Mouse (Mus musculus): ENCODE measurements around the gene Gm28048. TPM values are rescaled to one million over a fixed set of nuclear protein-coding genes. Genes with fewer than 3 reads are reported as not detected.

Gm28048 gene
- polyA plus RNA-seq, 1 experiment from 2014 or later: 14.6 TPM

GRCm38 (mm10) chr11:22936446-22937125 is 45.3 kb downstream of the Gm28048 start:
- no peak for ATAC-seq (ENCODE audit: borderline replicate concordance, extremely low read depth, low FRiP score, low TSS enrichment)
- Histone ChIP-seq H3K36me3 (no peaks in the 10 kb centered on the region), H3K9me3 (no peaks in the 10 kb centered on the region), H3K4me1 (no peaks in the 10 kb centered on the region), H3K4me2 (no peak overlapping the region), H3K4me3 (no peak overlapping the region), H3K27ac (no peak overlapping the region), H3K27me3 (no peaks in the 10 kb centered on the region), H3K9ac (no peak overlapping the region)
- 59% methylated on average over 5 of the region's 5 CpGs for WGBS

- Histone ChIP-seq H3K27me3 (no peaks in the 10 kb centered on the region), H3K4me3 (no peak overlapping the region), H3K27ac (no peak overlapping the region), H3K9ac (no peak overlapping the region), H3K4me1 (peaks cover 9% of the 10 kb centered on the region; the same call in 1 of the 2 replicates), H3K9me3 (no peaks in the 10 kb centered on the region), H3K36me3 (no peaks in the 10 kb centered on the region), H3K4me2 (no peak overlapping the region)
- ATAC-seq (ENCODE audit: borderline replicate concordance, extremely low read depth, low FRiP score, low TSS enrichment): no peak
Measured at GRCm38 (mm10) chr11:22932167-22932566, 49.7 kb downstream of the Gm28048 start.

- Histone ChIP-seq H3K27me3 (no peaks in the 10 kb centered on the region), H3K4me2 (no peak overlapping the region), H3K9me3 (no peaks in the 10 kb centered on the region), H3K4me1 (peaks cover 9% of the 10 kb centered on the region; the same call in 1 of the 2 replicates), H3K36me3 (no peaks in the 10 kb centered on the region), H3K4me3 (no peak overlapping the region), H3K9ac (no peak overlapping the region), H3K27ac (no peak overlapping the region)
- 83% methylated on average over 2 of the region's 2 CpGs for WGBS
- ATAC-seq (ENCODE audit: borderline replicate concordance, extremely low read depth, low FRiP score, low TSS enrichment): no peak
Measured at GRCm38 (mm10) chr11:22931320-22931905, 50.5 kb downstream of the Gm28048 start.

DNA sequence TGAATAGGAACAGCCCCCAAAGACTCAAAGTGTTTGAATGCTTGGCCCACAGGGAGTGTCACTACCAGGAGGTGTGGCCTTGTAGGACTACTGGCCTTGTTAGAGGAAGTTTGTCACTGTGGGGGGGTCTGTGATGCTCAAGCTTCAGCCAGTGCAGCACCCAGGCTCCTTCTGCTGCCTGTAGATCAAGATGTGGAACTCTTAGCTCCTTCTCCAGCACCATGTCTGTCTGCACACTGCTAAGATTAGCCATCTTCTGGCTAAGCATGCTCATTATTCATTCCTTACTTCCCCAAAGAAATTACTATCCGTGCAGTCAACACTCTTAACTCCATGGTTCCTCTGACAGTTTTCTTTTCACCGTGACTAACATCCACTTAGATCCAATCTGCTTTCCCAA is 51.8 kb downstream of the Gm28048 start:
- Histone ChIP-seq H3K4me3 (no peak overlapping the region), H3K9me3 (no peaks in the 10 kb centered on the region), H3K27me3 (no peaks in the 10 kb centered on the region), H3K27ac (no peak overlapping the region), H3K9ac (no peak overlapping the region), H3K36me3 (no peaks in the 10 kb centered on the region), H3K4me2 (no peak overlapping the region), H3K4me1 (peaks cover 9% of the 10 kb centered on the region; the same call in 1 of the 2 replicates)
- WGBS: 52% methylated on average over 2 of the region's 2 CpGs
- ATAC-seq (ENCODE audit: borderline replicate concordance, extremely low read depth, low FRiP score, low TSS enrichment): no peak

GRCm38 (mm10) chr11:22928586-22929169 is 53.2 kb downstream of the Gm28048 start:
- 72% methylated on average over 8 of the region's 8 CpGs for WGBS
- Histone ChIP-seq H3K9me3 (no peaks in the 10 kb centered on the region), H3K4me1 (peaks cover 9% of the 10 kb centered on the region; the same call in 1 of the 2 replicates), H3K27me3 (no peaks in the 10 kb centered on the region), H3K9ac (no peak overlapping the region), H3K36me3 (no peaks in the 10 kb centered on the region), H3K4me3 (no peak overlapping the region), H3K4me2 (no peak overlapping the region), H3K27ac (no peak overlapping the region)
- no peak for ATAC-seq (ENCODE audit: borderline replicate concordance, extremely low read depth, low FRiP score, low TSS enrichment)

DNA sequence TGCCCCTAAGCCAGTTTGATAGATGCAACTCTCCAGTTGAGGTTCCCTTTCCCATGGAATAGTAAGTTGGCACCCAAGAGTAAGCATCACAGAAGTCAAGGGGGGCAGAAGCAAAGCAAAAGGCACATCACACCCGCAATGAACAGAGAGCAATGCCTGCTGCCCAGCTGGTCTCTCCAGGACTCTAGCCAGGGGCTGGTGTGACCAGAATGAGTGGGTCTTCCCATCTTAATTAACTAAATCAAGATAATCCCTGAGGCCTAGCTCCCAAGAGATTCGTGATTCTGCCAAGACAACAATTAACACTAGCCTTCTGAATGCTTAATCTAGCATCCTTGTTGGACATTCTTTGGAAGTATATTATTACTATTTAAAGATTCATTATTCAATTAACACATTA is 58.3 kb downstream of the Gm28048 start:
- no peak for ATAC-seq (ENCODE audit: borderline replicate concordance, extremely low read depth, low FRiP score, low TSS enrichment)
- no peaks in the 10 kb centered on the region for H3K36me3 ChIP-seq
- H3K9ac ChIP-seq: no peak overlapping the region
- no peak overlapping the region for H3K27ac ChIP-seq
- H3K27me3 ChIP-seq: no peaks in the 10 kb centered on the region
- WGBS: 87% methylated on average over 2 of the region's 2 CpGs
- peaks cover 7% of the 10 kb centered on the region; the same call in 1 of the 2 replicates for H3K4me1 ChIP-seq
- H3K4me3 ChIP-seq: no peak overlapping the region
- no peak overlapping the region for H3K4me2 ChIP-seq
- H3K9me3 ChIP-seq: no peaks in the 10 kb centered on the region

GRCm38 (mm10) chr11:22922546-22922945 is 59.3 kb downstream of the Gm28048 start:
- no peak overlapping the region for H3K4me2 ChIP-seq
- no peak overlapping the region for H3K4me3 ChIP-seq
- no peaks in the 10 kb centered on the region for H3K9me3 ChIP-seq
- no peaks in the 10 kb centered on the region for H3K36me3 ChIP-seq
- H3K4me1 ChIP-seq: no peaks in the 10 kb centered on the region
- no peak for ATAC-seq (ENCODE audit: borderline replicate concordance, extremely low read depth, low FRiP score, low TSS enrichment)
- no peak overlapping the region for H3K27ac ChIP-seq
- no peak overlapping the region for H3K9ac ChIP-seq
- WGBS: 75% methylated on average over 2 of the region's 2 CpGs
- H3K27me3 ChIP-seq: no peaks in the 10 kb centered on the region

- Histone ChIP-seq H3K4me2 (no peak overlapping the region), H3K36me3 (no peaks in the 10 kb centered on the region), H3K9ac (no peak overlapping the region), H3K4me1 (no peaks in the 10 kb centered on the region), H3K4me3 (no peak overlapping the region), H3K27ac (no peak overlapping the region), H3K27me3 (no peaks in the 10 kb centered on the region), H3K9me3 (no peaks in the 10 kb centered on the region)
- WGBS: 45% methylated on average over 2 of the region's 2 CpGs
- ATAC-seq (ENCODE audit: borderline replicate concordance, extremely low read depth, low FRiP score, low TSS enrichment): no peak
Measured at GRCm38 (mm10) chr11:22919336-22919735, 62.6 kb downstream of the Gm28048 start.

DNA sequence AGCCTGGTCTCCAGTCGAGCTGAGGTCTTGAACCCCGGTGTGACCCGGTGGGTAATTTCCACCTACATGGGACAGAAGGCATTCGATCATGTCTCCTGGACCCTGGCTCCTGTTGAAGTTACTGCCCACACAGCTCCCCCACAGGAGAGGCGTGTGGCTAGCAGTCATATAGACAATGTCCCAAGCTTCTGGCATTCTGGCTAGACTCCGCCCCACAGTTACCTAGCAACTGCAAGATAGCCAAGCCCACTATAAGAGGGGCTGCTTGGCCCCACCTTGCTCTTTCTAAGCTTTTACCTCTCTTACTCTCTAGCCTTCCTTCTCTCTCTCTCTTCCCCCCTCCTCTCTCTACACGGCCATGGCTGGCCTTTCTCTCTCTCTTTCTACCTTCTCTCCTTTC is 64.1 kb downstream of the Gm28048 start:
- no peaks in the 10 kb centered on the region for H3K36me3 ChIP-seq
- no peak for ATAC-seq (ENCODE audit: borderline replicate concordance, extremely low read depth, low FRiP score, low TSS enrichment)
- no peak overlapping the region for H3K9ac ChIP-seq
- H3K27ac ChIP-seq: no peak overlapping the region
- no peak overlapping the region for H3K4me2 ChIP-seq
- H3K4me1 ChIP-seq: no peaks in the 10 kb centered on the region
- H3K4me3 ChIP-seq: no peak overlapping the region
- 88% methylated on average over 7 of the region's 7 CpGs for WGBS
- no peaks in the 10 kb centered on the region for H3K9me3 ChIP-seq
- no peaks in the 10 kb centered on the region for H3K27me3 ChIP-seq

- H3K9me3 ChIP-seq: no peaks in the 10 kb centered on the region
- 84% methylated on average over 4 of the region's 4 CpGs for WGBS
- ATAC-seq (ENCODE audit: borderline replicate concordance, extremely low read depth, low FRiP score, low TSS enrichment): no peak
Measured at GRCm38 (mm10) chr11:22913744-22914143, 68.1 kb downstream of the Gm28048 start.

GRCm38 (mm10) chr11:22911831-22912230 is 70.1 kb downstream of the Gm28048 start:
- no peak for ATAC-seq (ENCODE audit: borderline replicate concordance, extremely low read depth, low FRiP score, low TSS enrichment)
- Histone ChIP-seq H3K4me1 (no peaks in the 10 kb centered on the region), H3K27ac (no peak overlapping the region), H3K9me3 (no peaks in the 10 kb centered on the region), H3K4me2 (no peak overlapping the region), H3K27me3 (no peaks in the 10 kb centered on the region), H3K4me3 (no peak overlapping the region), H3K9ac (no peak overlapping the region), H3K36me3 (no peaks in the 10 kb centered on the region)
- WGBS: 85% methylated on average over 7 of the region's 7 CpGs

More at GRCm38 (mm10) chr11:22913744-22914143, 68.1 kb downstream of the Gm28048 start:
- H3K36me3 ChIP-seq: no peaks in the 10 kb centered on the region
- no peak overlapping the region for H3K4me2 ChIP-seq
- H3K4me1 ChIP-seq: no peaks in the 10 kb centered on the region
- no peaks in the 10 kb centered on the region for H3K27me3 ChIP-seq
- H3K9ac ChIP-seq: no peak overlapping the region
- H3K4me3 ChIP-seq: no peak overlapping the region
- H3K27ac ChIP-seq: no peak overlapping the region

- H3K4me2 ChIP-seq: no peak overlapping the region
- no peak overlapping the region for H3K9ac ChIP-seq
- no peak overlapping the region for H3K4me3 ChIP-seq
- no peaks in the 10 kb centered on the region for H3K27me3 ChIP-seq
- no peaks in the 10 kb centered on the region for H3K36me3 ChIP-seq
- no peaks in the 10 kb centered on the region for H3K4me1 ChIP-seq
- H3K27ac ChIP-seq: no peak overlapping the region
- no peaks in the 10 kb centered on the region for H3K9me3 ChIP-seq
- no peak for ATAC-seq (ENCODE audit: borderline replicate concordance, extremely low read depth, low FRiP score, low TSS enrichment)
Measured at GRCm38 (mm10) chr11:22906453-22906865, 75.4 kb downstream of the Gm28048 start.
